Comparison of ENCODE assay signal across 8 mouse cellular contexts in the genomic region with DNA sequence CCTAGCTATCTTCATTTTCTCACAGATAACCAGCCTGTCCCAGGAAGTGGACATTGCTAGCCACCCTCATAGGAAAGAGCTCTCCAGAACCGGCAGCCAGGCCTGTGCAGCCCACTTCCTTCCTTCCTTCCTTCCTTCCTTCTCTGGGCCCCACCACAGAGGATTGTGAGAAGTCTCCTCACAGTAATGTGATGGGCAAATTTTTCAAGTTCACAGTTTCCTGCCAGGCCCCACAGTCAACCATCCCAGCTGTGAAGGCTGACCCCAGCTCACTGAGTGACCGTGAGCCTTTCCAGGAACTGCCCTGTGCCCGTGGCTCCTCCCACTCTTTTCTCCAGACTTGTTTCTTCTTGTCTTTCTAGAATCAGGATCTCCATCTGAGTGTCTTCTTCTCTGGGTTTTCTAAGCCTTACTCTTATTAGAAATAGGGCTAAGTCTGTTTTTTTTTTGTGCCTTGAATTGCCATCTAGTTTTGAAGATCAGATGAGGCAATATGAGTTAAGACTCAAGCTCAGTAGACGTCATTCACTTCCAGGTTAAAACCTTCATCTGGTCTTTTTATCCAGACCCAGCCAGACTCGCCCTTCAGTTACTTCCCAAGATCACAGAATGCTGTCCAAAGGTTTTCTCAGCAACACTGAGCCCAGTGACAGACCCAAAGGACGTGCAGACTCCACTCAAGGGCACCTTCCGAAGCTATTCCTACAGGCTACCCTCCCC. TPM values are rescaled to one million over a fixed set of nuclear protein-coding genes. Genes with fewer than 3 reads are reported as not detected.
A peak's percentile ranks its signal among the peaks of the same experiment; 100 is the strongest.
DNase-seq lines count a peak whose midpoint lies in the region; ATAC-seq lines count a peak whose summit lies in the region.

No protein-coding gene starts in this region.

- no peaks in the 10 kb centered on the region for H3K27me3 ChIP-seq in heart, embryonic 14.5 days (ENCODE audit: control insufficient read depth, insufficient read depth, low read length)
- H3K27me3 ChIP-seq in limb, embryonic 15.5 days: no peaks in the 10 kb centered on the region

- peaks cover 38 to 57% of the 10 kb centered on the region in 2 experiments for H3K4me1 ChIP-seq in heart, embryonic 14.5 days (ENCODE audit: control insufficient read depth in 2 of 2, insufficient read depth in 2 of 2, low read length in 2 of 2)
- H3K4me1 ChIP-seq in limb, embryonic 15.5 days: peaks cover 50% of the 10 kb centered on the region

- H3K36me3 ChIP-seq in heart, embryonic 14.5 days (ENCODE audit: control insufficient read depth, insufficient read depth, low read length): peaks cover 18% of the 10 kb centered on the region; the same call in 1 of the 2 replicates
- H3K36me3 ChIP-seq in limb, embryonic 15.5 days: 0 out of 2 replicates have a peak, but pooled peaks cover under 1% of the 10 kb centered on the region

- DNase-seq in adrenal gland, postnatal 36 days: peak; percentile 54 to 58
- no peak for DNase-seq in adrenal gland, postnatal 10 days
- DNase-seq in CD4-positive helper T cell, adult 2 months (ENCODE audit: low read depth, low spot score): peak; percentile 19
- DNase-seq in yolk sac, embryonic 10.5 days (ENCODE audit: low spot score): peak; percentile 20
- no peak for DNase-seq in gastrocnemius, postnatal 10 days

- ATAC-seq in heart, embryonic 14.5 days (ENCODE audit: insufficient number of reproducible peaks, insufficient read depth, low FRiP score, low read depth): no peak
- ATAC-seq in limb, embryonic 15.5 days (ENCODE audit: insufficient number of reproducible peaks, low FRiP score, low TSS enrichment, low read depth): no peak
- ATAC-seq in erythroid progenitor cell, adult 5-6 weeks (replicated peaks; ENCODE audit: low FRiP score, poor library complexity, severe bottlenecking): no peak

- peak overlapping the region; percentile 75 for H3K9ac ChIP-seq in heart, embryonic 14.5 days (ENCODE audit: low read length)
- no peak overlapping the region for H3K9ac ChIP-seq in limb, embryonic 15.5 days

- no peaks in the 10 kb centered on the region for H3K9me3 ChIP-seq in heart, embryonic 14.5 days (ENCODE audit: control insufficient read depth, low read length)
- no peaks in the 10 kb centered on the region for H3K9me3 ChIP-seq in limb, embryonic 15.5 days

- peak overlapping the region; percentile 62 for H3K4me2 ChIP-seq in heart, embryonic 14.5 days (ENCODE audit: low read length)
- no peak overlapping the region for H3K4me2 ChIP-seq in limb, embryonic 15.5 days

- H3K27ac ChIP-seq in heart, embryonic 14.5 days (replicated peaks in 1 of 2; ENCODE audit: control insufficient read depth in 1 of 2, insufficient read depth in 1 of 2, low read depth in 2 of 2, low read length in 2 of 2): peak overlapping the region; percentile 99 to 100
- H3K27ac ChIP-seq in limb, embryonic 15.5 days: peak overlapping the region; percentile 76

- WGBS in heart, embryonic 14.5 days: 12% methylated on average over 7 of the region's 7 CpGs
- WGBS in limb, embryonic 15.5 days: 37% methylated on average over 7 of the region's 7 CpGs

- H3K4me3 ChIP-seq in heart, embryonic 14.5 days (ENCODE audit: control insufficient read depth in 1 of 2, insufficient read depth in 1 of 2, low read depth in 1 of 2, low read length in 2 of 2): no peak overlapping the region
- no peak overlapping the region for H3K4me3 ChIP-seq in limb, embryonic 15.5 days

RNA-seq across cellular contexts. Expression of gene Dusp1, which starts 33.7 kb away (rescaled TPM):
- 10 to 100 TPM; 56.9 to 62.5 TPM for total RNA-seq in adrenal gland, postnatal 36 days (2021)
- total RNA-seq in adrenal gland, postnatal 10 days (2021): 10 to 100 TPM; 40.3 to 89.1 TPM
- 30.2 and 36.9 TPM in 2 replicates for polyA plus RNA-seq in heart, embryonic 14.5 days (2014; fragmentation: Nextera tagmentation; extraction: Ambion mirVana)
- polyA plus RNA-seq in limb, embryonic 15.5 days (2015; fragmentation: Nextera tagmentation; extraction: Ambion mirVana): 27.3 and 32.5 TPM in 2 replicates
- total RNA-seq in erythroid progenitor cell, adult 5-6 weeks (2015; ENCODE audit: low replicate concordance): 156 and 175 TPM in 2 replicates
- total RNA-seq in erythroid progenitor cell, adult 5-6 weeks (2017; ENCODE audit: low replicate concordance): 20.0 and 35.4 TPM in 2 replicates
- total RNA-seq in gastrocnemius, postnatal 10 days (2021): 10 to 100 TPM; 40.3 to 43.3 TPM

RNA-seq across cellular contexts. Expression of gene Ergic1, which starts 34.3 kb away (rescaled TPM):
- 100 to 1,000 TPM; 159 to 160 TPM for total RNA-seq in adrenal gland, postnatal 36 days (2021)
- 100 to 1,000 TPM; 137 to 143 TPM for total RNA-seq in adrenal gland, postnatal 10 days (2021)
- 120 and 121 TPM in 2 replicates for polyA plus RNA-seq in heart, embryonic 14.5 days (2014; fragmentation: Nextera tagmentation; extraction: Ambion mirVana)
- 122 and 130 TPM in 2 replicates for polyA plus RNA-seq in limb, embryonic 15.5 days (2015; fragmentation: Nextera tagmentation; extraction: Ambion mirVana)
- total RNA-seq in erythroid progenitor cell, adult 5-6 weeks (2015; ENCODE audit: low replicate concordance): 6.7 and 12.6 TPM in 2 replicates
- 3.7 and 3.9 TPM in 2 replicates for total RNA-seq in erythroid progenitor cell, adult 5-6 weeks (2017; ENCODE audit: low replicate concordance)
- total RNA-seq in gastrocnemius, postnatal 10 days (2021): 100 to 1,000 TPM; 115 to 117 TPM

Comparison
In these comparisons a context has a peak if more than half of its experiments do, and no peak if none do; other contexts are left out.
1. DNase-seq: peak in adrenal gland, postnatal 36 days (2 of 2), CD4-positive helper T cell, adult 2 months (single experiment) and yolk sac, embryonic 10.5 days (single experiment); none in adrenal gland, postnatal 10 days (single experiment) and gastrocnemius, postnatal 10 days (single experiment).
2. RNA of gene Ergic1, which starts 34.3 kb away (total RNA-seq): 159 to 160 TPM in adrenal gland, postnatal 36 days, 137 to 143 TPM in adrenal gland, postnatal 10 days and 115 to 117 TPM in gastrocnemius, postnatal 10 days; 3.7 to 12.6 TPM in erythroid progenitor cell, adult 5-6 weeks; every median in the first group is over 4 times any median in the second.